Mouse (Mus musculus): ENCODE measurements around the gene Tnfrsf8. TPM values are rescaled to one million over a fixed set of nuclear protein-coding genes. Genes with fewer than 3 reads are reported as not detected.

Gene Tnfrsf8
- polyA plus RNA-seq, 1 experiment from 2014 or later, result 0.10 TPM

GRCm38 (mm10) chr4:145254418-145254817 lies 60.5 kb downstream of the Tnfrsf8 start:
- H3K27me3 ChIP-seq, result no peaks in the 10 kb centered on the region
- H3K27ac ChIP-seq, result no peak overlapping the region
- H3K4me1 ChIP-seq, result no peaks in the 10 kb centered on the region
- 59% methylated on average over 13 of the region's 13 CpGs for WGBS
- no peak for ATAC-seq (ENCODE audit: low FRiP score)
- no peak overlapping the region for H3K4me2 ChIP-seq
- no peak overlapping the region for H3K9ac ChIP-seq
- no peaks in the 10 kb centered on the region for H3K9me3 ChIP-seq
- no peak overlapping the region for H3K4me3 ChIP-seq (replicated peaks)
- H3K36me3 ChIP-seq (replicated peaks), result no peaks in the 10 kb centered on the region

DNA sequence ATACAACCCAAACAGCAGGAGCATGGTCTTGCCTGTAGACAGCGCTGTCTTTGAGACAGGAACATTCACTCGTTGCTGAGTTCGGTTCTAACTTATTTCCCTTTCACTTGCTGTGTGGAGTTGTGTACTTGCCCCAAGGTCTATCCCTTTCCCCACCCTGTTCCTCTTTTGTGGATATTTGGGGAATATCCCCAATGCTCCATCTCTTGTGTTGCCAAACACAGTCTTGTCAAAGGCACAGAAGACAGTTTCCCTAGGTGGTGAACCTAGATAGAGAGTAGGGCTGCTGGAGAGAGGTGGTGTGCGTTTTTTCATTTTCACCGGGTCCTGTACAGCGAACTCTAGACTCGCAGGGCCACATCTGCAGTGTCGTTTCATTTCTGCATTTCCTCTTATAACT lies 62.4 kb downstream of the Tnfrsf8 start:
- Histone ChIP-seq H3K27ac (no peak overlapping the region), H3K27me3 (peaks cover 4% of the 10 kb centered on the region), H3K9ac (no peak overlapping the region), H3K4me3 (replicated peaks) (no peak overlapping the region), H3K4me2 (no peak overlapping the region), H3K9me3 (no peaks in the 10 kb centered on the region), H3K36me3 (replicated peaks) (no peaks in the 10 kb centered on the region), H3K4me1 (no peaks in the 10 kb centered on the region)
- no peak for ATAC-seq (ENCODE audit: low FRiP score)
- 86% methylated on average over 8 of the region's 8 CpGs for WGBS

- H3K4me2 ChIP-seq, result no peak overlapping the region
- no peak overlapping the region for H3K9ac ChIP-seq
- H3K36me3 ChIP-seq (replicated peaks), result no peaks in the 10 kb centered on the region
- no peaks in the 10 kb centered on the region for H3K9me3 ChIP-seq
- no peak overlapping the region for H3K4me3 ChIP-seq (replicated peaks)
- peaks cover 14% of the 10 kb centered on the region for H3K27me3 ChIP-seq
- H3K27ac ChIP-seq, result no peak overlapping the region
- peaks cover 3% of the 10 kb centered on the region for H3K4me1 ChIP-seq
- no peak for ATAC-seq (ENCODE audit: low FRiP score)
- WGBS, result 95% methylated on average over 4 of the region's 4 CpGs
These were observed 63.4 kb downstream of the Tnfrsf8 start for GRCm38 (mm10) chr4:145251546-145251945.

DNA sequence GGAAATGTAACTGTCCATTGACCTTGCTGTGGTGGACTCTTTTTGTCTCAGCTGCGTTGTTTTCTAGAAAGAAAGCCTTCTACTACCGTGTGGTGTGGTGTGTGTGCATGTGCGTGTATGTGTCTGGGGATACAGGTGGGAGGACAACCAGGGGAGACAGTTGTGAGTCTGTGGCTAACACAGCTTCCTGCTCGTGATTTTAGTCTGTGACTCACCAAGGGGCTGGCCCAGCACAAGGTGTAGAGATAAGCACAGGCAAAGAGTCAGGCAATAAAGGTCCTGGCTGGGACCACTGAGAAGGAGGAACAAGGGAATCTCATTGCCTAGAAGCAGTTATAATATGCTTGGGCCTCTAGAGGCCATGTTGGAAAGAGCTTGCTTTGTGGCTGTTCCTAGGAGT lies 65.0 kb downstream of the Tnfrsf8 start:
- Histone ChIP-seq H3K4me2 (no peak overlapping the region), H3K27ac (no peak overlapping the region), H3K4me3 (replicated peaks) (no peak overlapping the region), H3K4me1 (peaks cover 10% of the 10 kb centered on the region), H3K9me3 (no peaks in the 10 kb centered on the region), H3K27me3 (peaks cover 29% of the 10 kb centered on the region), H3K9ac (no peak overlapping the region), H3K36me3 (replicated peaks) (no peaks in the 10 kb centered on the region)
- ATAC-seq (ENCODE audit: low FRiP score), result no peak
- WGBS, result 84% methylated on average over 4 of the region's 4 CpGs

GRCm38 (mm10) chr4:145247556-145247955 lies 67.4 kb downstream of the Tnfrsf8 start:
- no peak for ATAC-seq (ENCODE audit: low FRiP score)
- Histone ChIP-seq H3K36me3 (replicated peaks) (no peaks in the 10 kb centered on the region), H3K27ac (no peak overlapping the region), H3K4me1 (peaks cover 10% of the 10 kb centered on the region), H3K27me3 (peaks cover 34% of the 10 kb centered on the region), H3K9ac (no peak overlapping the region), H3K9me3 (no peaks in the 10 kb centered on the region), H3K4me3 (replicated peaks) (no peak overlapping the region), H3K4me2 (no peak overlapping the region)
- 65% methylated on average over 2 of the region's 2 CpGs for WGBS

GRCm38 (mm10) chr4:145246173-145247011 lies 68.6 kb downstream of the Tnfrsf8 start, which contains the start of gene Tnfrsf1b:
Gene Tnfrsf1b (minus strand): TSS chr4:145246870.
- no peak within 1 kb of the TSS for H3K27ac ChIP-seq
- peaks cover 10% of the 10 kb centered on the region for H3K4me1 ChIP-seq
- peaks cover 34% of the 10 kb centered on the region for H3K27me3 ChIP-seq
- H3K4me2 ChIP-seq, result peak within 1 kb of the TSS; percentile 74
- H3K9me3 ChIP-seq, result no peaks in the 10 kb centered on the region
- peak; percentile 72; the same call in 1 of the 2 replicates for ATAC-seq (ENCODE audit: low FRiP score)
- H3K9ac ChIP-seq, result peak within 1 kb of the TSS; percentile 33; the same call in 1 of the 2 replicates
- WGBS, result 2% methylated on average over 47 of the region's 47 CpGs
- H3K36me3 ChIP-seq (replicated peaks), result no peaks in the 10 kb centered on the region
- H3K4me3 ChIP-seq (replicated peaks), result peak within 1 kb of the TSS; percentile 41

DNA sequence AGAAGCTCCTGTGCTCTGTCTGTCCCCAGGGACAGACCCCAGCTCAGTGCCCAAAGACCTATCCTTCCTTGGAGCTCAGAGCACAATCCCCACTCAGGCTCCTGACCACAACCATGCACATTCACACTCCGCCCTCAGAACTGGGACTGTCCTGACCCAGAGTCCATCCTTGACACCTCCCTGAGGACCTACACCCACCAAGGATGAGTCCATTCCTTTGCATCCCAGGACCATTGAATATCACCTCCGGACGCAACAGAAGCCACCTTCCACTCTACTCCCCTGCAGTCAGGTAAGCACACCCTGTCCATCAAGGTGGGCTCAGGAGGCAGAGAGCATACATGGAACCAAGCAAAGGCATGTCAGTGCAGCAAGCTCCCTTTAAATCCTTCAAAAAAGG lies 69.4 kb downstream of the Tnfrsf8 start:
- ATAC-seq (ENCODE audit: low FRiP score), result no peak

GRCm38 (mm10) chr4:145244676-145245075 lies 70.3 kb downstream of the Tnfrsf8 start:
- H3K4me2 ChIP-seq, result no peak overlapping the region
- peaks cover 34% of the 10 kb centered on the region for H3K27me3 ChIP-seq
- H3K9me3 ChIP-seq, result no peaks in the 10 kb centered on the region
- H3K4me3 ChIP-seq (replicated peaks), result no peak overlapping the region
- no peaks in the 10 kb centered on the region for H3K36me3 ChIP-seq (replicated peaks)
- no peak overlapping the region for H3K9ac ChIP-seq
- no peak for ATAC-seq (ENCODE audit: low FRiP score)
- whole genome bisulfite sequencing, result 89% methylated on average over 2 of the region's 2 CpGs
- H3K4me1 ChIP-seq, result peaks cover 10% of the 10 kb centered on the region
- H3K27ac ChIP-seq, result no peak overlapping the region

More for the DNA sequence above, 69.4 kb downstream of the Tnfrsf8 start:
- H3K9ac ChIP-seq, result no peak overlapping the region
- no peak overlapping the region for H3K4me3 ChIP-seq (replicated peaks)
- 92% methylated on average over 3 of the region's 3 CpGs for WGBS
- H3K27me3 ChIP-seq, result peaks cover 34% of the 10 kb centered on the region
- H3K9me3 ChIP-seq, result no peaks in the 10 kb centered on the region
- H3K4me2 ChIP-seq, result peak overlapping the region; percentile 74; the same call in 1 of the 2 replicates
- peaks cover 10% of the 10 kb centered on the region for H3K4me1 ChIP-seq
- no peaks in the 10 kb centered on the region for H3K36me3 ChIP-seq (replicated peaks)
- no peak overlapping the region for H3K27ac ChIP-seq

DNA sequence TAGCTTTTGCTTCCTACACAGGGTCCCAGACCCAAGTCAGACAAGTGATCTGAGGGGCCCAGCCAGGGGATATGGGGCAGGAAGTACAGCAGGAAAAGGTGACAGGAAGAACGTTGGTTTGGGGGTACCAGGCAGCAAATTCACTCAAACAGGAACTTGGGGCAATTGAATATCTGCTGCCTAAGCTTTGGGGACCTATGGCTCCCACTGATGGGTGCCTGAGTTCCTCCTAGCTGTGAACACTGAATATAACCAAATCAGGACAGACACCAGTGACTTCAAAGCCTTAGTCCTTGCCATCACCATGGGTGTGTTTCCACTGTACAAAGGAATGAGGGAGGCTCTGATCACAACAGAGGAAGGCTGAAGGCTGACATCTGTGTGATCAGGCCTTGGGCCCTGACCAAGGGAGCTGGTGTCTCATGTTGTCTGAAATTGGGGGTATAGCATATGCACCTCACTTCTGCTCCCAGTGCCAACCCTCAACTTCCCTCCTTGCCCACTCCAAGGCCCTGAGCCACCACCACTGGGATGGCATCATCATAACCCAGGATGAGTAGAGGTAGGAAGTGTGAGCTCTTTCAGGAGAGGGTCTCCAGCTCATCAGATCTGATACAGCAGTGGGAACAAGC lies 72.1 kb downstream of the Tnfrsf8 start:
- Histone ChIP-seq H3K4me1 (peaks cover 10% of the 10 kb centered on the region), H3K27ac (no peak overlapping the region), H3K36me3 (replicated peaks) (no peaks in the 10 kb centered on the region), H3K27me3 (peaks cover 33% of the 10 kb centered on the region), H3K4me2 (no peak overlapping the region), H3K9me3 (no peaks in the 10 kb centered on the region), H3K9ac (no peak overlapping the region), H3K4me3 (replicated peaks) (no peak overlapping the region)
- WGBS, result 81% methylated on average over 1 of the region's 1 CpGs
- no peak for ATAC-seq (ENCODE audit: low FRiP score)

DNA sequence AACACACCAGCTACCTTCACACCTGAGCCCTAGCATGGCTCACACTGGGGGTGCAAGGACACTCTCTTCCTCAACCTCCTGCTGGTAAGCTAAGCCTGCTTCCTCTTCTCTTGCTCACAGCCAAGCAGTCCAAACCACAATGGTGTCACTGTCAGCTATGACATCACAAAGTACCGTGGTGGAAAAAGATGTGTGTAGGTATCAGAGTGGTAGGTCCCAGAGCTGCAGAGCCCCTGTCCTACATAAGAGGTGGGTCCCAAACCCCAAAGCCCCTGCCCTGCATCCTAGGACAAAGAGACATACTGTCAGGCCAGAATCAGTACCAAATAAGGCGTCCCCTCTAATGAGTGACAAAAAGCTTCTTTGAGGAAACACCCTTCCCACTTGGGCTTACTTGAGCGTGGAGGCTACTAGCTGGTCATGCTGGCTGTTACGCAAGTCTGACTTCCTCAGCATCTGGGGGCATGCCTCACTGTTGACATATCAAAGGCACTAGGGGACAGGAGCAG lies 74.2 kb downstream of the Tnfrsf8 start:
- Histone ChIP-seq H3K36me3 (replicated peaks) (no peaks in the 10 kb centered on the region), H3K4me2 (no peak overlapping the region), H3K9me3 (no peaks in the 10 kb centered on the region), H3K27ac (no peak overlapping the region), H3K27me3 (peaks cover 13% of the 10 kb centered on the region), H3K4me1 (no peaks in the 10 kb centered on the region), H3K9ac (no peak overlapping the region), H3K4me3 (replicated peaks) (no peak overlapping the region)
- ATAC-seq (ENCODE audit: low FRiP score), result no peak
- 82% methylated on average over 4 of the region's 4 CpGs for WGBS

- Histone ChIP-seq H3K4me3 (replicated peaks) (no peak overlapping the region), H3K4me1 (no peaks in the 10 kb centered on the region), H3K27me3 (no peaks in the 10 kb centered on the region), H3K9me3 (no peaks in the 10 kb centered on the region), H3K9ac (no peak overlapping the region), H3K27ac (no peak overlapping the region), H3K4me2 (no peak overlapping the region), H3K36me3 (replicated peaks) (no peaks in the 10 kb centered on the region)
- WGBS, result 59% methylated on average over 4 of the region's 4 CpGs
- no peak; the same call in 1 of the 2 replicates for ATAC-seq (ENCODE audit: low FRiP score)
These were observed 75.7 kb downstream of the Tnfrsf8 start for GRCm38 (mm10) chr4:145239049-145239830.

GRCm38 (mm10) chr4:145236027-145236426 lies 78.9 kb downstream of the Tnfrsf8 start:
- no peak overlapping the region for H3K27ac ChIP-seq
- H3K9ac ChIP-seq, result no peak overlapping the region
- WGBS, result 93% methylated on average over 7 of the region's 7 CpGs
- no peaks in the 10 kb centered on the region for H3K36me3 ChIP-seq (replicated peaks)
- no peak for ATAC-seq (ENCODE audit: low FRiP score)
- H3K4me3 ChIP-seq (replicated peaks), result no peak overlapping the region
- peaks cover 7% of the 10 kb centered on the region; the same call in 1 of the 2 replicates for H3K4me1 ChIP-seq
- H3K4me2 ChIP-seq, result no peak overlapping the region
- H3K27me3 ChIP-seq, result no peaks in the 10 kb centered on the region
- H3K9me3 ChIP-seq, result no peaks in the 10 kb centered on the region

Data from forebrain, embryonic 12.5 days (tissue).